Mouse (Mus musculus): Measurements from ENCODE around the gene Suco. TPM values are rescaled to one million over a fixed set of nuclear protein-coding genes. Genes with fewer than 3 reads are reported as not detected.

Gene Suco
- polyA plus RNA-seq, 1 experiment from 2014 or later: 8.6 TPM

GRCm38 (mm10) chr1:161791854-161792686, 84.4 kb downstream of the Suco start:
- ATAC-seq (peak; percentile 75), DNase-seq (no peak)
- Histone ChIP-seq H3K27ac (ENCODE audit: low read depth) (peak overlapping the region; percentile 62), H3K4me3 (ENCODE audit: low read depth, low read length) (no peak overlapping the region), H3K9me3 (ENCODE audit: low read length) (no peaks in the 10 kb centered on the region), H3K9ac (replicated peaks) (no peak overlapping the region), H3K27me3 (ENCODE audit: insufficient read depth, low read length) (no peaks in the 10 kb centered on the region), H3K4me2 (ENCODE audit: low read depth, low read length) (peak overlapping the region; percentile 54), H3K36me3 (replicated peaks; ENCODE audit: insufficient read depth, low read length) (no peaks in the 10 kb centered on the region), H3K4me1 (ENCODE audit: insufficient read depth) (peaks cover 20% of the 10 kb centered on the region)
- WGBS (ENCODE audit: insufficient replicate concordance): 59% methylated on average over 8 of the region's 8 CpGs
- TF ChIP-seq EP300 (IDR thresholded peaks at IDR 0.05; ENCODE audit: low read depth): peak; percentile 77
- no peak for TF ChIP-seq CTCF (IDR thresholded peaks at IDR 0.05; ENCODE audit: low read depth)

GRCm38 (mm10) chr1:161788339-161788738, 88.1 kb downstream of the Suco start, which contains the start of gene Fasl:
TSS of gene Fasl (minus strand) at chr1:161788495.
- H3K9ac ChIP-seq (replicated peaks): no peak within 1 kb of the TSS

DNA sequence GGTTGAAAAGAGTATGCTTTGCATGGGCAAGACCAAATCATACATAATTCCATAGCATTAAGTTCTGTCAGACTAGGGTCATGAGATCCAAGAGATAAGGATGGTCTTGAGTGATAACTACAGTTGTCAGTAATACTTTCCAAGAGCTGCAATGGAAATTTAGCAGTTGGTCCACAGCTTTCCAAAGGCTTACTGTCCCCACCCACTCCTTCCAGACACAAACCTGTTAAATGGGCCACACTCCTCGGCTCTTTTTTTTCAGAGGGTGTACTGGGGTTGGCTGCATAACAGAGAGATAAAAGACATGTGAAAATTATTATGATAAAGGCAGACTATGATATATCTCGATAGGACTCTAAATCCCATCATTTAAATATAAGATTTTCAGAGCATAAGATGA, 93.8 kb downstream of the Suco start:
- DNase-seq: no peak
- no peaks in the 10 kb centered on the region for H3K9me3 ChIP-seq (ENCODE audit: low read length)
- TF ChIP-seq CTCF (IDR thresholded peaks at IDR 0.05; ENCODE audit: low read depth) (no peak), EP300 (IDR thresholded peaks at IDR 0.05; ENCODE audit: low read depth) (no peak)
- H3K27me3 ChIP-seq (ENCODE audit: insufficient read depth, low read length): no peaks in the 10 kb centered on the region
- no peak for ATAC-seq
- no peak overlapping the region for H3K27ac ChIP-seq (ENCODE audit: low read depth)
- H3K36me3 ChIP-seq (replicated peaks; ENCODE audit: insufficient read depth, low read length): no peaks in the 10 kb centered on the region
- no peak overlapping the region for H3K4me2 ChIP-seq (ENCODE audit: low read depth, low read length)
- 67% methylated on average over 2 of the region's 2 CpGs for WGBS (ENCODE audit: insufficient replicate concordance)
- no peak overlapping the region for H3K9ac ChIP-seq (replicated peaks)
- no peak overlapping the region for H3K4me3 ChIP-seq (ENCODE audit: low read depth, low read length)
- no peaks in the 10 kb centered on the region for H3K4me1 ChIP-seq (ENCODE audit: insufficient read depth)

More at GRCm38 (mm10) chr1:161788339-161788738, 88.1 kb downstream of the Suco start, which contains the start of gene Fasl:
- ATAC-seq: no peak
- no peak within 1 kb of the TSS for H3K27ac ChIP-seq (ENCODE audit: low read depth)
- peaks cover 15% of the 10 kb centered on the region for H3K4me1 ChIP-seq (ENCODE audit: insufficient read depth)
- no peaks in the 10 kb centered on the region for H3K36me3 ChIP-seq (replicated peaks; ENCODE audit: insufficient read depth, low read length)
- H3K27me3 ChIP-seq (ENCODE audit: insufficient read depth, low read length): no peaks in the 10 kb centered on the region
- no peak within 1 kb of the TSS for H3K4me3 ChIP-seq (ENCODE audit: low read depth, low read length)
- H3K4me2 ChIP-seq (ENCODE audit: low read depth, low read length): no peak within 1 kb of the TSS
- 79% methylated on average over 9 of the region's 9 CpGs for WGBS (ENCODE audit: insufficient replicate concordance)
- H3K9me3 ChIP-seq (ENCODE audit: low read length): no peaks in the 10 kb centered on the region
- TF ChIP-seq EP300 (IDR thresholded peaks at IDR 0.05; ENCODE audit: low read depth): no peak
- no peak for TF ChIP-seq CTCF (IDR thresholded peaks at IDR 0.05; ENCODE audit: low read depth)
- no peak for DNase-seq

GRCm38 (mm10) chr1:161781594-161781993, 94.9 kb downstream of the Suco start:
- no peak overlapping the region for H3K4me3 ChIP-seq (ENCODE audit: low read depth, low read length)
- no peak overlapping the region for H3K9ac ChIP-seq (replicated peaks)
- 60% methylated on average over 5 of the region's 5 CpGs for WGBS (ENCODE audit: insufficient replicate concordance)
- DNase-seq (no peak), ATAC-seq (no peak)
- H3K9me3 ChIP-seq (ENCODE audit: low read length): no peaks in the 10 kb centered on the region
- H3K4me1 ChIP-seq (ENCODE audit: insufficient read depth): no peaks in the 10 kb centered on the region
- no peak for TF ChIP-seq CTCF (IDR thresholded peaks at IDR 0.05; ENCODE audit: low read depth)
- no peak for TF ChIP-seq EP300 (IDR thresholded peaks at IDR 0.05; ENCODE audit: low read depth)
- H3K4me2 ChIP-seq (ENCODE audit: low read depth, low read length): no peak overlapping the region
- H3K36me3 ChIP-seq (replicated peaks; ENCODE audit: insufficient read depth, low read length): no peaks in the 10 kb centered on the region
- no peaks in the 10 kb centered on the region for H3K27me3 ChIP-seq (ENCODE audit: insufficient read depth, low read length)
- no peak overlapping the region for H3K27ac ChIP-seq (ENCODE audit: low read depth)

- Histone ChIP-seq H3K27me3 (ENCODE audit: insufficient read depth, low read length) (no peaks in the 10 kb centered on the region), H3K36me3 (replicated peaks; ENCODE audit: insufficient read depth, low read length) (no peaks in the 10 kb centered on the region), H3K27ac (ENCODE audit: low read depth) (no peak overlapping the region), H3K4me3 (ENCODE audit: low read depth, low read length) (no peak overlapping the region), H3K9me3 (ENCODE audit: low read length) (no peaks in the 10 kb centered on the region), H3K4me1 (ENCODE audit: insufficient read depth) (no peaks in the 10 kb centered on the region), H3K9ac (replicated peaks) (no peak overlapping the region), H3K4me2 (ENCODE audit: low read depth, low read length) (no peak overlapping the region)
- ATAC-seq: no peak
- no peak for DNase-seq
- TF ChIP-seq CTCF (IDR thresholded peaks at IDR 0.05; ENCODE audit: low read depth) (no peak), EP300 (IDR thresholded peaks at IDR 0.05; ENCODE audit: low read depth) (no peak)
These were observed 97.4 kb downstream of the Suco start for GRCm38 (mm10) chr1:161779057-161779456.

GRCm38 (mm10) chr1:161775151-161775550, 101.3 kb downstream of the Suco start:
- WGBS (ENCODE audit: insufficient replicate concordance): 81% methylated on average over 6 of the region's 6 CpGs
- Histone ChIP-seq H3K27ac (ENCODE audit: low read depth) (no peak overlapping the region), H3K4me2 (ENCODE audit: low read depth, low read length) (no peak overlapping the region), H3K9me3 (ENCODE audit: low read length) (no peaks in the 10 kb centered on the region), H3K4me3 (ENCODE audit: low read depth, low read length) (no peak overlapping the region), H3K27me3 (ENCODE audit: insufficient read depth, low read length) (no peaks in the 10 kb centered on the region), H3K4me1 (ENCODE audit: insufficient read depth) (no peaks in the 10 kb centered on the region), H3K36me3 (replicated peaks; ENCODE audit: insufficient read depth, low read length) (no peaks in the 10 kb centered on the region), H3K9ac (replicated peaks) (no peak overlapping the region)
- TF ChIP-seq CTCF (IDR thresholded peaks at IDR 0.05; ENCODE audit: low read depth) (no peak), EP300 (IDR thresholded peaks at IDR 0.05; ENCODE audit: low read depth) (no peak)
- ATAC-seq (no peak), DNase-seq (no peak)
